Mouse (Mus musculus) cerebellum, adult (tissue): ENCODE results near the gene Map2k6.
"Not testable (repeated sequence)": the region's sequence is repeated elsewhere in the genome, so short reads cannot be mapped to it uniquely, and the experiment has no call there.

ENCODE experiments used
- ATAC-seq: cut with Nextera tagmentation; 2 replicates; pipeline ENCODE4 v1.9.2; 2017; ENCODE audit warnings: mild to moderate bottlenecking, moderate library complexity, mixed read lengths; ENCODE audit not compliant: insufficient number of reproducible peaks, low FRiP score, low TSS enrichment

Map2k6 gene

DNA sequence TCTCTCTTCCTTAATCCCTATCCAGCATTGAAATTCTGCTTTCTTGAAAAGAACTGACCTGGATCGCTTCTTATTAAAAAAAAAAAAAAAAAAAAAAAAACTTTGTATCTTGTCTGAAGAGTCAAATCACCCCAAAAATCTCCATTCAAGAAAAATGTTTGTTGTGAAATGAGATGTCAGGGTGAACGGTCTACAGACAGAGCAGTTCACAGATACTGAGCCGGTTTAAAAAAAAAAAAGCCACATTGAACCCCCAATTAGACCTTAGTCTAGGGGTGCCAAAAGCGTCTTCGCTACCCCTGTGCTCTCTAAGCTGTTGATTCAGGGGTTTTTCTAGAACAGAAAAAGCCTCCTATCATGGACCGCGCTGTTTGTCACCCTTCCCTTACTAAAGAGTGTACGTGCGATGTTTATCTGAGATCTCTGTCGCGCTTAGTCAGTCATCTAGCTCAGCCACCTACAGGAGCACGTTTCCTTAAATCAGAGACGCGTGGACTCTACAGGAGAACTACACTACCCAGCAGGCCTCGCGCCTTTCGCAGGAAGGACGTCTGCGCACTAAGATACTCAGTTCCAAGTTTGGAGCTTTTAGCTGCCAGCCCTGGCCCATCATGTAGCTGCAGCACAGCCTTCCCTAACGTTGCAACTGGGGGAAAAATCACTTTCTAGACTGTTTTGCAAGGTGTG, at the start of gene Map2k6:
Gene Map2k6, plus strand, starts transcription at position 570 of the 687 bp plus-strand sequence.
- ATAC-seq: peak; percentile 98

DNA sequence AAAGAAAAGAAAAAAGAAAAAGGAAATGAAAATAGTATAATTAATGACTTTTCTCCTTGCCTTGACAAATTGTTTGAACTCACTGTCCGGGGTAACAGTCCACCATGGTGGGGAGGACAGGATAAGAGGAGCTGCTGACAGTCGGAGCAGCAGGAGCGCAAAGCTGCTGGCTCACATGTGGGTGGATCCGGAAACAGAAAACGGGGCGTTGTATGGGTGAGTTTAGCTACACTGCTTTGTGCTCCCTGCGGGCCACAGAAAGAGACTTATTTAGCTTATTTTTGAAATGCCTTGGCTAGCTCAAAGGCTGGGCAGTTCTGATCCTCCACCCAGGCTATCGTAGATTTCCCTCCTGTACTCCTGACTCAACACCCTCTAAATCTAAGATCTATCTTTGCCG, 44.7 kb upstream of the Map2k6 start:
- ATAC-seq: no peak

DNA sequence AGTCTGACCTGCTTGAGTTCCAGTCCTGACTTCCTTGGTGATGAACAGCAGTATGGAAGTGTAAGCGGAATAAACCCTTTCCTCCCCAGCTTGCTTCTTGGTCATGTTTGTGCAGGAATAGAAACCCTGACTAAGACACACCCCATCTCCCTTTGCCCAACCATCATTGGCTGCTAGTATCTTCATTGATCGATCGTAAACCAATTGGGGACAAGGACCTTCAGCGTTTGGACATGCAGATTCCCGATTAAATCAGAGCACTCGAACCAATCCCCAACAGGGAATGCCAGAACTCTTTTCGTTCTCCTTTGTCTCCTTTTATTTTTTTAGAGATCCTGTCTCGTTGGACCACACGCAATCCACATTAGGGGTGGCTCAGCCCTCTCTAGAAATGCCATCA, 43.8 kb upstream of the Map2k6 start:
- ATAC-seq: not testable (repeated sequence)

DNA sequence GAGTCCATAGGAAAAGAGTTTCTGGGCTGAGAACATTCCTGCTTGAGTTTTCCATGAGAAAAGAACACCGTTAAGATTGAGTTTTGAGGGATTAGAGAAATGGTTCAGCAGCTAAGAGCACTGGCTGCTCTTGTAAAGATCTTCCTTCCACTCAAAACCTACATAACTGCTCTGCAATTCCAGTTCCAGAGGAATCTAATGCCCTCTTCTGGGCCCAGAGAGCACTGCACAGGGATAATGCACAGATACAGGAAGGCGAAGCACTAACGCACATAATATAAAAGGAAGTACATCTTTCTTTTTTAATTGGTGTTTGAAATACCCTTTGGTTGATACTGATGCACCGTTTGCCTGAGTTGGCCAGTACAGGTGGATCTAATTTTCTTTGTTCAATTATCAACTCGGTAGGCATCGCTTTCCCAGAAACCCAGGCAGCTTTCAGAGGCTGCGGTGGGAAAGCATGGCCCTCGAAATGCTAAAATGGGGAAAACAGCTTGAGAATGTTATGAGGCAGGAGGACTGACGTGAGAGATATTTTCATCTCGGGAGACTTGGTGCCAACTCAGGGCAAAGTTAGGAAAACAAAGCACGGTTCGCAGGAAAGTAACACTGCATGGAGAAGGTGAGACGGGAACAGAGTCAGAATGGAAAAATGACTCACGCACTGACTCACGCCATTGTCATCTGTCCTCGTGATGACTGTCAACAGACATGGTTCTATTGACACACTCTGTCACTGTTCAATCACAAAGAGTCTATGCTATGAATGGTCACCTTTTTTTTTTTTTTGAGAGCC, 41.0 kb upstream of the Map2k6 start:
- no peak for ATAC-seq

DNA sequence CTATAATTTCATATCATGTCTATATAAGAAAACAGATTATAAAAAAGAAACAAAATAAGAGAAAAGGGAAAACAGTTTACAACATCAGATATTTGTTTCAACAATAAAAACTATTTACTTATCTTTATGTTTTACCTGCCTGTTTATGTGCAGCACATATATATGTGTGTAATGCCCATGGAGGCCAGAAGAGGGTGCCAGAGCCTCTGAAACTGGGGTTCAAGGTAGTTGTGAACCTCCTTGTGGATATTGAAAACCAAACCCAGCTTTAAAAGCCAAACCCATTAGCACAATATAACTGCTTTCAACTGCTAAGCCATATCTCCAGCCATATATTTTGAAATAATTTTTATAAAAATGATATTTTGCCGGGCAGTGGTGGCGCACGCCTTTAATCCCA, 33.9 kb upstream of the Map2k6 start:
- ATAC-seq: no peak

DNA sequence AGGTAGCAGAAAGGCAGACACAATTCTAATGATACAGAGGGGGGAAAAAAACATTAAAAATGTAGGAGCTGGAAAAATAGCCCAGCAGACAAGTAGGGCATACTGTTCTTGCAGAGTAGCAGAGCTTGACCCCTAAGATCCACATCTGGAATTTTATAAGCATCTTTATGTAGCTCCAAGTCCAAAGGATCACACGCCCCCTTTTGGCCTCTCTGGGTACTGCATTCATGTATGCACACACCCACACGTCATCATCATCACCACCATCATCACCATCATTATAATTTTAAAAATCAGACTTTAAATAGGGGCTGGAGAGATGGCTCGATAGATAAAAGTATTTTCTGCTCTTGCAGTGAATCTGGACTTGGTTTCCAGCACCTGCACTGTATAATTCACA, 32.0 kb upstream of the Map2k6 start:
- ATAC-seq: no peak

DNA sequence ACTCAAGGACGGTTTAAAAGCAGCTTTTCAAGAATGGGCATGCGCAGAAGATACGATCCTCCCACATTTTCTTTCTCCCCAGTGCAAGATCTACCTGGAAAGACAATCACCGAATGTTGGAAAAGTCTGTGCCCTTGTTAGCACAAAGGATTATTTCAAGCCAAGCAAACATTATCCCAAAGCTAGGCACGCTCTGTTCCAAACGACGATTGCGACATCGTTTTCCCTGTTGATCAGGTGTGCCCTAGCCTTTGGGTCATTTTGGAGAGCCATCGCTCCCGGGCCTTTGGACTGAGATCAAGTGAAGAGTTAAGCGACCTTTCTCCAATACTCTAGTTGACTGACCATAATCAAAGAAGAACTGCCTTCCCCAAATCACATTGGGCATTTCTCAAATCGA, 31.3 kb upstream of the Map2k6 start:
- ATAC-seq: no peak

DNA sequence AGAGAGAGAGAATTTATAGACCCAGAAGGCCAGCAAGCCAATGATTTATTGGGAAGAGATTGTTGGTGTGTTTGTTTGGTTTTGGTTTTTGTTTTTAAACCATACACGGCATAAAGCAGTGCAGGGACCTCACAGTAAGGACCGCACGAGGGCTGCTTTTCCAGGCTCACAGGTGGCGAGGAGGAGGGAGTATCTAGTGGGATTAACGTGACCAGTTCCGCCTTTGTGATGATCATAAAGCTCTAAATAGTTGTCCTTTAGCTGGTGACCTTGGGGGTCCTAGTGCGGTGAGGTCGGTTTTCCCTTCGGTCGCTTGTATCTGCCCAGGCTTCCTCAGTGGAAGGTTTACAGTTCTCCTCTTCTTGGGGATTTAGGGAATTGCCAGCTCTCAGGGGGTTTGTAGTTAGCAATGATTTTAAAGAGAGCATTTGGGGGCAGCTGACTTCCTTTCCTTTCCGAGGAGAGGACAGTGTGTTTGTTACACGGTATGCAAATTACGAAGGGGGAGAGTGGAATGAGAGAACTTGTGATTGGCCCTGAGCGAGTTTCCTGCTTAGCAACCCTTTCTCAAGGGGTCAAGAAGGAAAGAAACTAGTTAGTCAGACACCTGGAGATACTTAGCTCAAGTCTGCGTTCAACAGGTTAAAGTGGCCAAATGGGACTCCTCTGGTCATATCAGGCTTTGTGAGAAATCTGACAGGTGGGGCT, 29.5 kb upstream of the Map2k6 start:
- ATAC-seq: no peak

DNA sequence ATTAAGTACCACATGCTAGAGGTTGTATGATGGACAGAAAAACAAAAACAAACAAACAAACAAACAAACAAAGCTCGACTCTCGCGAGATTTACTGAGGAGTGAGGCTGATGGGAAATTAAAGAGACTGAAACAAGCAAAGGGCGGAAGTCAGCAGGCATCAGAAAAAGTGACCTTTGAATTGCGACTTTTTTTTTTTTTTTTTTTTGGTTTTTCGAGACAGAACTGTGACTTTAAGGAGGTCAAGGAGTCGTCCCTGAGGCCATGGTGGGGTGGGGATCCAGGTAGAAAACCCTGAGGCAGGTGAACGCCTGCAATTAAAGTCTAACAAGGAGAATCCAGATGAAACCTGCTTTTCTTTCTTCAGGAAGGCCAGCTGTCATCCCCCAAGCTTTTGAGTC, 27.1 kb upstream of the Map2k6 start:
- no peak for ATAC-seq

DNA sequence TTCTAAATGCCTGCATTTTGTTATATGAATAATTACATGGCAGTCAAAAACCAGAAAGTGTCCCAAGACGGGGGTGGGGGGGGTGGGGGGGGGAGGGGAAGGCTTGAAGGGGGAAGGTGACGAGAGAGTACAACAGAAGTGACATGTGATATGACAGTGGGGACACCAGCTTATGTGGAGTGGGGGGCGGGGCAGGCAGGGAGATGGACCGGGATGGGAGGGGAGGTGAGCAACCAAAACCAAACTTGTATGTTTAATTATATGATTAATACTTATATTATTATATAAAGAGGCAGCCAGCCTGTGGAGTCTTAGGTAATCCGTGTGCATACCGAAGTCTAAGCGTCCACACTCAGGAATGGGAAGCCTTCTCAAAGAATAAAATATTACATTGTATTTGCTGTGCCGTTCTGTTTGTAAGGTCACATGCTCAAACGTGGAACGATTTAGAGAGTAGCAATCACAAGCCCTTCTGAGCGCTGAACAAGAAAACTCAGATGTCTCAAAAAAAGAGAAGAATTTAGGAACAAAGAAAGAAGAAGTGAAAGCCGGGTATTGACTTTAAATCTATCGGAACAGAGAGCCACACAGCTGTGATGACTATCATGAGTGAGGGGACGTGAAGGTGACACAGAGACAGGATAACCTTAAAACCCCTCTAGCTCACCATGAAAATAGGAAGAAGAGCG, 26.5 kb upstream of the Map2k6 start:
- ATAC-seq: no peak

DNA sequence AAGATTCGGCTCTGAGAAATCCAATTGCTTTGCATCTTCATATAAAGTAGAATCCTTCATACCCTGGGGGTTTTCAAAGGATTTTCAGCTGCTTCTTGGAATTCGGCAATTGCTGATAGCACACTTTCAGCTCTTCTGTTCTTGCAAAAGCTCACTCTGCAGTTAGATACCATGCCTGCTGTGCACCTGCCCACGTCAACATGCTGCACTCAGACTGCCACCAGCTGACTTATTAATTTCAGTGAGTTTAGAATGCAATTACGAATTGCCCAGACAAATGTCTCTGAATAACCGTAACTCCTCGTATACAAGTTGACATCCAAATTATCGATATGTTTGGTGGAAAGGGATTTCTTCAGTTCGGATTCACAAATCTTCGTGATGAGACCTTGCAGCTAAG, 24.9 kb upstream of the Map2k6 start:
- ATAC-seq: no peak

DNA sequence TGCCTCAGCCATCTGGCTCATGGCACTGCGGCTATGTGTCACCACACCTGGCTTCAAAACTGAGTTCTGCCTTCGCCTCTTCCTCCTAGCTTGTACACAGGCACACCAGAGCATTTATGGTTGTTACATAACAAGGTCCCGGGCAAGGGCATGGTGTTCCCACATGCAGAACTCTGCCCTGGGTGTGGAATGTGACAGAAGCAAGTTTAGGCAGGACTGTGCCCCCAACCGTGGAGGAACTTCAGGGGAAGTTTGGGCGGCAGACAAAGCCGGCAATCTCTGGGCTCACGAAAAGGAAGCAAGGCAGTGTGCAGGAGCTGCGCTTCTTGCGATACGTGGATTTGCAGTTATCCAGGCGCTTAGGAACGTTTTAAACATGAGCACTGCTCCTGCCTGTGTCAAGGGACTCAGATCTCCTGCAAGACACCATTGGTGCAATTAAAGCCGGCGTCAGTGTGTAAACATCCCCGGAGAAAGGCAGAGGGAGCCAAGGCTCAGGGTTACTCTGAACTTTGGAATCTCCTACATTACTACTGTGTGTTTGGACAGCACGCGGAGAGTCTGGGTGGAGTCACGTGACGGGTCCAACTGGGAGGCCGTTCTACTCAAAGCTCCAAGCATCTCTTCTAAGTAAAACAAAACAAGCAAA, 19.1 kb upstream of the Map2k6 start:
- ATAC-seq: peak; percentile 58; the same call in 1 of the 2 replicates

DNA sequence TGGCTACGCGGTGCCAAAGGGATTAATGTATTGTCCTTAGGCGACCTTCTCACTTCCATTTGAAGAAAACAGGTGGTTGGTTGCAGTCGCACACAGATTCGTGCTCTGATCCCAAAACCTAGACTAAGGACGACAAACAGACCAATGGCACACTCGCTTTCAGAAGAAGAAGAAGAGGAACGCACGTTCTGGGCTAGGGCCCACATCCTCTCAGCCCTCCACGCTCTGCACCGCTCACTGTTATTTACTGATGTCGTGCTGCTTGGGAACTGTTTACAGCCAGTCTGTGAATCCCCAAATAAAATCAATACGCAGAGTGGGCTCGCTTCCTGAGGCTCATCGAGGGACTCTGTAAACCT, 18.6 kb upstream of the Map2k6 start:
- ATAC-seq: no peak

DNA sequence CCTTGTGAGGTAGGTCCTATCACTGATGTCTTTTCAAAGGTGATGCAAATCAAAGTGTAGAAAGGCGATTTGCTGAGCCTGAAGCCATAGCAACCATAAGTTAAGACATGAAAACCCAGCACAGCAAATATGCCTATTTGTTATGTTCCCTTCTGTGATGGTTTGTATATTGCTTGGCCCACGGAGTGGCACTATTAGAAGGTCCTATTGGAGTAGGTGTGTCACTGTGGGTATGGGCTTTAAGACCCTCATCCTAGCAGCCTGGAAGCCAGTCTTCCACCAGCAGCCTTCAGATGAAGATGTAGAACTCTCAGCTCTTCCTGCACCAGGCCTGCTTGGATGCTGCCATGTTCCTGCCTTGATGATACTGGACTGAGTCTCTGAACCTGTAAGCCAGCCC, 13.4 kb upstream of the Map2k6 start:
- no peak for ATAC-seq

DNA sequence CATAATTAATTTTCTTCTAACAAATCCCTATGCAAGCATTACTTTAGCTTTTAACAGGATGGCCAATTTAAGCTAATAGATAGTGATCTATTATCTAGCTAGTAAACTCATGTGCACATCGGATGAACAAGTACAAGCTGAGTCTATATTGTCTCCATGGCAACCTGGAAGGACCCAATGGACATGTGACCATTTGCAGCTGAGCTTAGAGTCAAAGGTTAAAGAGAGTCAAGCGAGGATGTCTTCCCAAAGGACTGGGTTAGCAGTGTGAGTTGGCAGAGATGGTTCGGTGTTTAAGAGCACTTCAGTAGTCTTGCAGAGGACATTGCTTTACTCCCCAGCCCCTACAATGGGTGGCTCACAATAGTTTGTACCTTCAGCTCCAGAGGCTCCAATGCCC, 6.2 kb upstream of the Map2k6 start:
- no peak for ATAC-seq

DNA sequence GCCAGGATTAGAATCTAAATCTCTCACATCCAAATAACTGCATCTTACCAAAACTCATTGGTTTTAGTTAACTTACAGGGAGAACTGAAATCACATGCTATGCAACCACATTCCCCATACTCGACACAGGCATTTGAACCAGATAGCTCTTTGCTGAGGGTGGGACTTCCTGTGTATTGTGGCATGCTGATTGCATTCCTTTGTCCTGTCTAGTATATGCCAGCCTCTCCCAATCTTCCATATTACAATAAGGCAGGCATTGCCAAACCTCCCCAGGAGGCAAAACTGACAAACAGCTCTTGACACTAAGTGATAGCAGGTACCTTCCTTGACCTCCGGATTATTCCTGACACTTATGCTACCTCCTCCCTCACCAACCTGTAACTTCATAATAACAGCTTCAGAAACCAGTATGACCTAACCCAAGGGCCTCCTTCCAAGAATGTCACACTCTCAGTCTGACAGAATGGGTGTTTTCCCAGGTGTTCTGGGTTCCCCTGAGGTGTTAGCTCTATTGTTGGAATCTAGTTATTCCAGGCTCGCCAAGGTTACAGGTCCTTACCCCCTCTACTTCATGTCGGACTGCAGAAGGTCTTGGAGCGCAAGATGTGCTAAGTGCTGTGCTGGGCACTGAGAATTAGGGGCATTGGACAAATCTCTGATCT, 4.0 kb upstream of the Map2k6 start:
- ATAC-seq: no peak

DNA sequence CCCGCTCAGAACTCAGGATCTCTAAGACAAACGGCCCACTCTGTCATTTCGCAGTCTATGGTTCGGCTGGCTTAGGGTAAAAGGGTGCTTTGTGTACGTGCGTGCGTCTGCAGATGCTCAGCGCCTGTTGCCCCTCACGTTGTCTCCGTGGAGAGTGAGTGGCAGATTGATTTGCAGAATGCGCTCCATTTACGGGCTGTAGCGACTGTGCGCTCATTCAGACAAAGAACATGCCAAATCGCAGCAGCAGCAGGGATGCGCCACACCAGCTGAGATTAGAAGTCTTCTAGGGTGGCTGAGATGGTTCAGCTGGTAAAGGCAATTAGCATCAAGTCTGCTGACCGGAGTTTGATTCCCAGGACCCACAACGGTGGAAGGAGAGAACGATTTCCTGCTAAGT, 2.8 kb upstream of the Map2k6 start:
- no peak for ATAC-seq

DNA sequence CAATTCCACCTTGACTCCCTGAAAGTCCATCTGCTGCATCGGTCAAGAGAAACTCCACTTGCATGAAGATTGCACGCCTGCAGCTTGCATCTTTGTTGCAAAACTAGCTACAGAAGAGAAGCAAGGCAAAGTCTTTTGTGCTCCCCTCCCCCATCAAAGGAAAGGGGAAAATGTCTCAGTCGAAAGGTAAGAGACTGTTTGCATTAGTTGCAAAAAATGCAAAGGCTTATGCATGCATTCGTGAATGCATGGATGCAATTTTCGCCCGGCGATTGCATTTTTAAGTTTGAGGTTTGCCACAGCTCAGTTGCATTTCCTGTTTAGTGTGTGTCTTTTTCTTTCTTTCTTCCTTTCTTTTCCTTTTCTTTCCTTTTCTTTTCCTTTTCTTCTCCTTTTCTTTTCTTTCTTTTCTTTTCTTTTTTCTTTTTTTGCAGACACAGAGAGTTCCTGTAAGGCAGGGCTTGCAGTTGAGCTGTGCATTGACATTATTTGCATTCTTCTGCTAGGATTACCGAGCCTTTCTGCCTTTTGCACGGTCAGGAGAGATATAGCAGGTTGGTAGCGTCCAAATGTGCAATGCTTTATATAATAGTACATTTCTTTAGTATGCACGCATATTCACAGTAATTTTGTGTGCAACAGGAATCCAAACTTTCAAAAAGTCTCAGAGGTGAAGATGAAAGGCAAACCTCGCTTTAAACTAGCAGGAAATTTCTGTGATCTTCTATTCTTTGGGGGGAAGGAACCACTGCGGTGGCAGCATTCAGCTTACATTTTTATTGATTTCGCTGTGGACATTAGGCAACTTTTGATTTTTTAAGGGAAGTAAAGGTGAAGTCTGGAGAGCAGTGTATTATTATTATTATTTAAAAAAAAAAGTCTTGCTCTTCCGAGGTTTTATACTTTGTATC, 573 bp downstream of the Map2k6 start:
- ATAC-seq: peak; percentile 12; the same call in 1 of the 2 replicates

DNA sequence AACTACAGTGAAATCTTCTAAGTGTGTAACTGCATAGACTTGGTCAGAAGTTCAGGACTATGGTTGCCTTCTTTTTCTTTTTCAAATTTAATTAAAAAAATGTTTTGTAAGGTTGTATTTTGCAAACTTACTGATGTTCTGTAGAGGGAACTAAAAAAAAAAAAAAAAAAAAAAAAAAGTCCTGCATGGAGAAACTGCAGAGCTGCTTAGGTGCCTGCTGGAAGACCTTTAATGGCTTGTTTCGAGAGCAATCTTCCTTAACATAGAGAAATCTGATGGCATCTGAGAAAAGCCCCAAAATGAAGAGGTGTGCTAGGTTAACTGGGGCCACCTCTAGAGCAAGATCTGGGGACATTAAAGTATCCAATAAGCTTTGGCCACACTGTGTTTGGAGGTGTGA, 1.4 kb downstream of the Map2k6 start:
- no peak for ATAC-seq
